Mouse (Mus musculus) hindbrain, postnatal 0 days (tissue): ENCODE measurements around the gene Zmynd12. TPM values are rescaled to one million over a fixed set of nuclear protein-coding genes. Genes with fewer than 3 reads are reported as not detected.

Experiments used
- ATAC-seq: fragments of 200-750 bp; cut with Nextera tagmentation; 2 replicates; pipeline ENCODE4 v1.8.0; 2017; ENCODE audit warnings: mild to moderate bottlenecking, moderate TSS enrichment, moderate library complexity
- DNase-seq: peaks from one replicate; pipeline ENCODE4 v3.0.0-alpha.2; 2015; ENCODE audit warnings: low spot score
- H3K27ac ChIP-seq: fragments of 300-500 bp; sonication (generic); 2 replicates; pipeline ENCODE4 v1.5.1; 2014; ENCODE audit warnings: mild to moderate bottlenecking
- H3K27me3 ChIP-seq: fragments of 300-500 bp; sonication (generic); 2 replicates; pipeline ENCODE4 v1.6.1; 2014; ENCODE audit warnings: low read length, mixed read lengths; ENCODE audit not compliant: insufficient read depth
- H3K36me3 ChIP-seq: fragments of 300-500 bp; sonication (generic); 2 replicates; pipeline ENCODE4 v1.6.1; 2014; ENCODE audit warnings: low read length, mixed read lengths; ENCODE audit not compliant: insufficient read depth
- H3K4me1 ChIP-seq: fragments of 300-500 bp; sonication (generic); 2 replicates; pipeline ENCODE4 v1.6.1; 2014; ENCODE audit warnings: antibody characterized with exemption, low read length, mixed read lengths; ENCODE audit not compliant: insufficient read depth
- H3K4me2 ChIP-seq: fragments of 300-500 bp; sonication (generic); 2 replicates; pipeline ENCODE4 v1.6.1; 2014; ENCODE audit warnings: low read depth, mild to moderate bottlenecking, low read length, moderate library complexity, mixed read lengths
- H3K4me3 ChIP-seq: fragments of 300-500 bp; sonication (generic); 2 replicates; pipeline ENCODE4 v1.5.1; 2014; ENCODE audit warnings: low read length
- H3K9ac ChIP-seq: fragments of 300-500 bp; sonication (generic); replicated peaks from 2 replicates; pipeline ENCODE4 v1.6.1; 2014; ENCODE audit warnings: mild to moderate bottlenecking, low read length, moderate library complexity, mixed read lengths
- H3K9me3 ChIP-seq: fragments of 300-500 bp; sonication (generic); 2 replicates; pipeline ENCODE4 v1.6.1; 2016; ENCODE audit warnings: low read length, mixed read lengths
- CTCF ChIP-seq: IDR thresholded peaks from 2 replicates; pipeline ENCODE4 v1.5.1; 2016; ENCODE audit warnings: antibody characterized with exemption, control low read depth, low read depth
- WGBS: fragments of 180-500 bp; shearing (Covaris S2); extraction: QIAGEN DNeasy Blood & Tissue Kit; methylation state at CpG from one replicate; pipeline ENCODE4 v1.1.7; 2014; 5-methylcytosine and 5-hydroxymethylcytosine counted together
- polyA plus RNA-seq: library from polyadenylated mRNA; unstranded; fragments of >200 nt; fragmentation: Nextera tagmentation; extraction: Ambion mirVana; gene quantifications from 2 replicates; pipeline ENCODE4 v1.2.1, GENCODE M21; 2015
- total RNA-seq: library from RNA; depleted of rRNA; stranded (reverse); fragments of >200 nt; gene quantifications from 2 replicates; pipeline ENCODE4 v1.2.3, GENCODE M21; 2014; rRNA removed

Zmynd12 gene
- 0.11 TPM in 1 of 2 replicates, not detected in the other for total RNA-seq
- polyA plus RNA-seq, result 0.51 and 1.3 TPM in 2 replicates

GRCm38 (mm10) chr4:119422294-119422964 is at the start of gene Zmynd12, which contains the start of gene Ppcs:
Gene Zmynd12 (plus strand): TSS chr4:119422814.
Gene Ppcs (minus strand): TSS chr4:119422420.
- WGBS, result under 1% methylated on average over 52 of the region's 52 CpGs
- Histone ChIP-seq H3K4me1 (peaks cover 11% of the 10 kb centered on the region; the same call in 1 of the 2 replicates), H3K27ac (peak within 1 kb of the TSS; percentile 93), H3K9ac (peak within 1 kb of the TSS; percentile 66), H3K9me3 (no peaks in the 10 kb centered on the region), H3K27me3 (no peaks in the 10 kb centered on the region), H3K4me2 (peak within 1 kb of the TSS; percentile 73), H3K36me3 (no peaks in the 10 kb centered on the region), H3K4me3 (peak within 1 kb of the TSS; percentile 65)
- ATAC-seq (peak; percentile 92), DNase-seq (peak; percentile 93)
- peak; percentile 47 for TF ChIP-seq CTCF

- WGBS, result 71% methylated on average over 7 of the region's 7 CpGs
- H3K4me2 ChIP-seq, result no peak overlapping the region
- no peaks in the 10 kb centered on the region for H3K27me3 ChIP-seq
- no peak overlapping the region for H3K4me3 ChIP-seq
- ATAC-seq (no peak), DNase-seq (peak; percentile 20)
- no peaks in the 10 kb centered on the region for H3K36me3 ChIP-seq
- no peaks in the 10 kb centered on the region for H3K9me3 ChIP-seq
- H3K27ac ChIP-seq, result no peak overlapping the region
- no peaks in the 10 kb centered on the region for H3K4me1 ChIP-seq
- TF ChIP-seq CTCF, result no peak
- H3K9ac ChIP-seq, result no peak overlapping the region
Observed at GRCm38 (mm10) chr4:119381471-119382190, 41.0 kb upstream of the Zmynd12 start.

- ATAC-seq, result no peak
- no peaks in the 10 kb centered on the region for H3K9me3 ChIP-seq
- no peaks in the 10 kb centered on the region for H3K4me1 ChIP-seq
- H3K4me3 ChIP-seq, result no peak overlapping the region
- 32% methylated on average over 3 of the region's 3 CpGs for WGBS
- no peak for TF ChIP-seq CTCF
- H3K27ac ChIP-seq, result no peak overlapping the region
- no peak for DNase-seq
- no peaks in the 10 kb centered on the region for H3K27me3 ChIP-seq
- H3K4me2 ChIP-seq, result no peak overlapping the region
- no peak overlapping the region for H3K9ac ChIP-seq
- H3K36me3 ChIP-seq, result 0 out of 2 replicates have a peak, but pooled peaks cover 4% of the 10 kb centered on the region
Observed at GRCm38 (mm10) chr4:119389184-119389583, 33.4 kb upstream of the Zmynd12 start.

GRCm38 (mm10) chr4:119390369-119390768 is 32.2 kb upstream of the Zmynd12 start:
- no peak overlapping the region for H3K4me3 ChIP-seq
- no peak overlapping the region for H3K9ac ChIP-seq
- H3K9me3 ChIP-seq, result no peaks in the 10 kb centered on the region
- ATAC-seq (no peak), DNase-seq (peak; percentile 58)
- no peaks in the 10 kb centered on the region for H3K27me3 ChIP-seq
- WGBS, result 86% methylated on average over 1 of the region's 1 CpGs
- 0 out of 2 replicates have a peak, but pooled peaks cover 4% of the 10 kb centered on the region for H3K36me3 ChIP-seq
- TF ChIP-seq CTCF, result peak; percentile 72
- no peak overlapping the region for H3K27ac ChIP-seq
- H3K4me1 ChIP-seq, result no peaks in the 10 kb centered on the region
- no peak overlapping the region for H3K4me2 ChIP-seq

- Histone ChIP-seq H3K9me3 (peaks cover 12% of the 10 kb centered on the region), H3K36me3 (peaks cover 17% of the 10 kb centered on the region; the same call in 1 of the 2 replicates), H3K9ac (no peak overlapping the region), H3K27ac (no peak overlapping the region), H3K4me3 (no peak overlapping the region), H3K4me1 (no peaks in the 10 kb centered on the region), H3K27me3 (no peaks in the 10 kb centered on the region), H3K4me2 (no peak overlapping the region)
- TF ChIP-seq CTCF, result no peak
- no peak for DNase-seq
- ATAC-seq, result no peak
- 70% methylated on average over 7 of the region's 7 CpGs for WGBS
Observed at GRCm38 (mm10) chr4:119398751-119399150, 23.9 kb upstream of the Zmynd12 start.

GRCm38 (mm10) chr4:119400896-119401295 is 21.7 kb upstream of the Zmynd12 start:
- Histone ChIP-seq H3K4me1 (no peaks in the 10 kb centered on the region), H3K36me3 (peaks cover 19% of the 10 kb centered on the region; the same call in 1 of the 2 replicates), H3K4me3 (no peak overlapping the region), H3K9me3 (peaks cover 12% of the 10 kb centered on the region), H3K27ac (no peak overlapping the region), H3K27me3 (no peaks in the 10 kb centered on the region), H3K4me2 (no peak overlapping the region), H3K9ac (no peak overlapping the region)
- no peak for DNase-seq
- TF ChIP-seq CTCF, result no peak
- 63% methylated on average over 7 of the region's 7 CpGs for WGBS
- ATAC-seq, result no peak

- no peak for DNase-seq
- 65% methylated on average over 2 of the region's 2 CpGs for WGBS
- ATAC-seq, result no peak
- Histone ChIP-seq H3K27me3 (no peaks in the 10 kb centered on the region), H3K9ac (no peak overlapping the region), H3K4me1 (no peaks in the 10 kb centered on the region), H3K36me3 (peaks cover 14% of the 10 kb centered on the region; the same call in 1 of the 2 replicates), H3K27ac (no peak overlapping the region), H3K4me3 (no peak overlapping the region), H3K4me2 (no peak overlapping the region), H3K9me3 (peaks cover 12% of the 10 kb centered on the region)
- no peak for TF ChIP-seq CTCF
Observed at GRCm38 (mm10) chr4:119403431-119403830, 19.2 kb upstream of the Zmynd12 start.
